Mouse (Mus musculus): ENCODE measurements around the gene Cacnb4. TPM values are rescaled to one million over a fixed set of nuclear protein-coding genes. Genes with fewer than 3 reads are reported as not detected.

Gene Cacnb4
- 77.3 TPM in 1 of 2 replicates, not detected in the other for polyA plus RNA-seq (2012; ENCODE audit: insufficient read depth, insufficient read length, low replicate concordance, missing spikeins)

DNA sequence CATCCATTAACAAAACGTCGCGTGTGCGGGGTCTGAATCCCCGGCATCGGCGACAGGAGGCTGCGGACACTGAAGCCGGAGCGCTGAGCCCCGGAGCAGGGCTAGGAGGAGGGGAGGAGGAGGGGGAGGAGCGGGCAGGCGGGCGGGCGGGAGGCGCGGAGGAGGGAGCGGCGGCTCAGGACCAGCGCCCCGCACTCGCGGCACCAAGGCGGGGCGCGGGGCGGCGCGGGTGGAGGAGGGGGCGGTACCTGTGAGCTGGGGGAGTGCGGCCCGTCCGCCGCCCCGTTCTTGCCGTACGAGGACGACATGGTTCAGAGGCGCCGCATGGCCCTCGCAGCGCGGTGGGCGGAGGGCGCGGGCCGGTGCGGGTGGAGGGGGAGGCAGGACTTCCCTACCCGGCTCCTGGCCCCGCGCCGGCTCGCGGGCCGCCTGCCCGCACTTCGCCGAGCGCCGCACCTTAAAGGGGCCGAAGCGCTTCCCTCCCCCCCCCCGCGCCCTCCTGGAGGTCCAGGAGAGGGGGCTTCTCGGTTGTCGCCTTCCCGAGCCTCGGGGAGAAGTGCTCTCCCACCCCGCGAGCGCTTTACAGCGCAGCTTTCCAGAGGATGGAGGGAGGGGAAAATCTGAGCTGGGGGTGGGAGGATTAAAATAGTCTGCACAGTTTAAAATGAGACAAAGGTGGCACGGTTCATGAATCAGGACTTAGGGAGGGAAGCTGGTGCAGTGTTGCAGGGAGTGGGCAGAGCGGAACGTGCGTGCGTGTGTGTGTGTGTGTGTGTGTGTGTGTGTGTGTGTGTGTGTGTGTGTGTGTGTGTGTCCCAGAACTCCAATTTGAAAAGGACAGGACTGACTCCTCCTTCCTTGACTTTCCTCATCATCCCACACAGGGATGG, at the start of gene Cacnb4:
Cacnb4 (minus strand) TSS at position 809 of the 890 bp plus-strand sequence.
- peaks cover 5% of the 10 kb centered on the region for H3K4me1 ChIP-seq (ENCODE audit: control insufficient read depth, insufficient read depth, low read length)
- peak within 1 kb of the TSS; percentile 94 for H3K4me3 ChIP-seq (ENCODE audit: insufficient read depth, low read depth, low read length)
- peak; percentile 11 for TF ChIP-seq POLR2A (IDR thresholded peaks at IDR 0.05; ENCODE audit: insufficient read depth, low read depth, low read length)
- TF ChIP-seq CTCF (IDR thresholded peaks at IDR 0.05; ENCODE audit: insufficient read depth, low read depth, low read length): no peak
- peak within 1 kb of the TSS; percentile 89 for H3K27ac ChIP-seq (ENCODE audit: insufficient read depth, low read depth, low read length)
- WGBS: under 1% methylated on average over 58 of the region's 77 CpGs

DNA sequence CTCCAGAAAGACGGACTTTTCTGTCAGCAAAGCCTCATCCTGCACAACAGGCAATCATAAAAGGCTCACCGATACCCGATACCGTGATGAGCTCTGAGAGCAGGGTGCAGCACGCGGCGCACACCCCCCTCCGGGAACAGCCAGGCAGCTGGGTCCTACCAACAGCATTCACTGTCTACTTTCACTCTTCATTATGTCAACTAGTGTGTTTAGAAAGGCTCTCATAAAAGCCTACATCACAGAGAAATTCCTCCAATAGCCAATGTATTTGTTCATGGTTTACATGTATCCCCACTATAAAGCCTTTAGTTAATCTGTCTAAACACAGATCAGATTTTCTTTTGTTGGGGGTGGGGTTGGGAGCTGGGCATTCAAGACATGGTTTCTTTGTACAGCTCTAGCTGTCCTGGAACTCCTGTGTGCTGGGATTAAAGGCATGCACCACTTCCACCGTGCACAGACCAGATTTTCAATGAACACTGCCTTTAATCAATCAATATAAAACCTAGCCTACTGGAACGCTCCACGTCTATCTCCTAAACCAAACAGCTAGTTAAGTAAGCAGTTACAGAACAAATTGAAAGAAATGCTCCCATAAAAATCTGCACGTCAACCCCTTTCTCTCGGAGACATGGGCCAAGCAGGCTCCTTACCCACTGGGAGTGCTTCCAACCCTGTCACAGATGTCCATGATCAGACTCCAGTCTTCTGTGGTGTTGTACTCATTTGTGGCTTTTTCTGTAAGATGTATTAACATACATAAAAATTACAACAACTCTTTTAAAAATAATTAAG, 43.8 kb upstream of the Cacnb4 start:
- Histone ChIP-seq H3K4me3 (ENCODE audit: insufficient read depth, low read depth, low read length) (no peak overlapping the region), H3K27ac (ENCODE audit: insufficient read depth, low read depth, low read length) (no peak overlapping the region), H3K4me1 (ENCODE audit: control insufficient read depth, insufficient read depth, low read length) (peaks cover 2% of the 10 kb centered on the region; the same call in 1 of the 2 replicates)
- TF ChIP-seq POLR2A (IDR thresholded peaks at IDR 0.05; ENCODE audit: insufficient read depth, low read depth, low read length): no peak
- no peak for TF ChIP-seq CTCF (IDR thresholded peaks at IDR 0.05; ENCODE audit: insufficient read depth, low read depth, low read length)
- 52% methylated on average over 13 of the region's 13 CpGs for WGBS

DNA sequence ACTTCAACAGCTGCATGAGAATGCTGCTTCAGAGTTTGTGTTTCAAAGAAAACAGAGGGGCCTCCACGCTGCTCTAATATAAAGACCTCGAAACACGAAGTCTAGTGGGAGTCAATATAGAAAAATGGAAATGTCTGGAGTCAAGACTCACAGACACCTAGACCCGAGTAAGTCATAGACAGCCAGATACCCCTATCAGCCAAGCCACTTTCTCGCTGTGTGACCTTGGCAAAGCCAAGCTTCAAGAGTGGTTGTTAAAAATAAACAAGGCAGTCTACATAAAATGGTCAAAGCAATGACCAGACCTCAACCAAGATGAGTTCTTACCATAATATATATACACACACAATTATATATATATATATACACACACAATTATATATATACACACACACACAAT, 40.4 kb upstream of the Cacnb4 start:
- TF ChIP-seq CTCF (IDR thresholded peaks at IDR 0.05; ENCODE audit: insufficient read depth, low read depth, low read length): no peak
- TF ChIP-seq POLR2A (IDR thresholded peaks at IDR 0.05; ENCODE audit: insufficient read depth, low read depth, low read length): no peak
- H3K4me3 ChIP-seq (ENCODE audit: insufficient read depth, low read depth, low read length): no peak overlapping the region
- H3K27ac ChIP-seq (ENCODE audit: insufficient read depth, low read depth, low read length): no peak overlapping the region
- WGBS: 93% methylated on average over 5 of the region's 5 CpGs
- H3K4me1 ChIP-seq (ENCODE audit: control insufficient read depth, insufficient read depth, low read length): peaks cover 2% of the 10 kb centered on the region; the same call in 1 of the 2 replicates

DNA sequence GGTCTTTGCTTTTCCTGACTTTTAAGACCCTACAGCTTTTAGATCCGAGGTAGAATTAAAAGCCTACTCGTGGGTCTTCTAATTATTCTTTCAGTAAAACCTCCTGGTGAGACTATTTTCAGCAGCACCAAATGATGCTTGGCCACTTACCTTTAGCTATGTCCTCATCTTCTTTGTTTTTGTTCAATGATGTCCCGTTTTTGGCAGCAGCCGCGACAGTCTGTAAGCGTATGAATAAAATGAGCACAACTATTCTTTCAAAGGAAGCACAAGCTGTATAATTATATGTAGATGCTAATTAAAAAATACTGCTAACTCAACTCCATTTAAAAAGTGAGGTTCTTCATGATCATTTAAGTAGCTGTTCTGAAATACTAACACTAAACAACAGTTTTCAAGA, 38.9 kb upstream of the Cacnb4 start:
- Histone ChIP-seq H3K4me3 (ENCODE audit: insufficient read depth, low read depth, low read length) (no peak overlapping the region), H3K4me1 (ENCODE audit: control insufficient read depth, insufficient read depth, low read length) (peaks cover 2% of the 10 kb centered on the region; the same call in 1 of the 2 replicates), H3K27ac (ENCODE audit: insufficient read depth, low read depth, low read length) (no peak overlapping the region)
- 40% methylated on average over 6 of the region's 6 CpGs for WGBS
- no peak for TF ChIP-seq CTCF (IDR thresholded peaks at IDR 0.05; ENCODE audit: insufficient read depth, low read depth, low read length)
- no peak for TF ChIP-seq POLR2A (IDR thresholded peaks at IDR 0.05; ENCODE audit: insufficient read depth, low read depth, low read length)

DNA sequence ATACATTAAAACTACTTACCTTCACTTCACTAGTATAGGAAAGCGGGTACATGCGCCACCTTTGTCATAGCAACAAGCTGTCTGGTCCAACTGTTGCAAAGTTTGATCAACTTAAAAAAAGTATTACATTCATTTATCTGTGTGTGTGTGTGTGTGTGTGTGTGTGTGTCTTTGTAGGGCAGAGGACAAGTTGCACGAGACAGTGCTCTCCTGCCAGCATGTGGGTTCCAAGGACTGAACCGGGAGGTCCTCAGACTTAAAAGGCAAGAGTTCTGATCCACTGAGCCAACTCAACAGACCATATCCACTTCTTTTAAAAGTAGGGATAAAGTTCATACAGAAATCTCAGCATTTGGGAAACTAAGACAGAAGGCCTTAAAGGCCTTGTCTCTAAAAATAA, 37.5 kb upstream of the Cacnb4 start:
- H3K27ac ChIP-seq (ENCODE audit: insufficient read depth, low read depth, low read length): no peak overlapping the region
- H3K4me3 ChIP-seq (ENCODE audit: insufficient read depth, low read depth, low read length): no peak overlapping the region
- TF ChIP-seq CTCF (IDR thresholded peaks at IDR 0.05; ENCODE audit: insufficient read depth, low read depth, low read length) (no peak), POLR2A (IDR thresholded peaks at IDR 0.05; ENCODE audit: insufficient read depth, low read depth, low read length) (no peak)
- no peaks in the 10 kb centered on the region for H3K4me1 ChIP-seq (ENCODE audit: control insufficient read depth, insufficient read depth, low read length)
- 97% methylated on average over 4 of the region's 4 CpGs for WGBS

DNA sequence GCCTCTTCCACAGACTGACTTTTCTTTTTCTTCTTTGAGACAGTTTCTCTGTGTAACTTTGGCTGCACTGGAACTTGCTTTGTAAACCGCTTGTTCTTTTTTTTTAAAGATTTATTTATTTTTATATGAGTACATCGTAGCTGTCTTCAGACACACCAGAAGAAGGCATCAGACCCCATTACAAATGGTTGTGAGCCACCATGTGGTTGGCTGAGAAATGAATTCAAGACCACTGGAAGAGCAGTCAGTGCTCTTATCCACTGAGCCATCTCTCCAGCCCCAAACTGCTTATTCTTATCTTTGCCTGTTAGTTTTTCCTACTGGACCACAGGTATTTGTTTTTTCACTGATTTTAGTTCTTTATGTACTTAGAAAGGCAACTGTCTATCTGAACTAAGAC, 34.2 kb upstream of the Cacnb4 start:
- H3K4me3 ChIP-seq (ENCODE audit: insufficient read depth, low read depth, low read length): no peak overlapping the region
- no peak overlapping the region for H3K27ac ChIP-seq (ENCODE audit: insufficient read depth, low read depth, low read length)
- H3K4me1 ChIP-seq (ENCODE audit: control insufficient read depth, insufficient read depth, low read length): no peaks in the 10 kb centered on the region
- 32% methylated on average over 2 of the region's 2 CpGs for WGBS
- no peak for TF ChIP-seq CTCF (IDR thresholded peaks at IDR 0.05; ENCODE audit: insufficient read depth, low read depth, low read length)
- no peak for TF ChIP-seq POLR2A (IDR thresholded peaks at IDR 0.05; ENCODE audit: insufficient read depth, low read depth, low read length)

DNA sequence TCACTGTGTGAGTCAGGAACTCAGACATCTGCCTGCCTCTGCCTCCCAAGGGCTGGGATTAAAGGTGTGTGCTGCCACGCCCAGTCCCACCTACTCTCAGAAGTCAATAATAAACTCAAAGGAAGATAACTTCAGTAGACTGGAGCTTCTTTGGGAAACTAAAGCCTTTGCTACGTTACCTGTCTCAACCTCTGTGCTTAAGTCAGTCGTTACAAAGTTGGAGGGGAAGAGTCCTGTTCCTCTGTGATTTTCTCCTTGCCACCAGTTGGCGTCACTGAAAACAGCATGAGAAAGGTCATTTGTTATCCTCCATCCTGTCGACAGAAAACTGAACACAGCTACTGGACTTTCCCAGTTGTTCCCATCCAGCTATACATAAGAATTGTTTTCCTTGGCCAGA, 32.8 kb upstream of the Cacnb4 start:
- Histone ChIP-seq H3K4me3 (ENCODE audit: insufficient read depth, low read depth, low read length) (no peak overlapping the region), H3K4me1 (ENCODE audit: control insufficient read depth, insufficient read depth, low read length) (no peaks in the 10 kb centered on the region), H3K27ac (ENCODE audit: insufficient read depth, low read depth, low read length) (no peak overlapping the region)
- TF ChIP-seq POLR2A (IDR thresholded peaks at IDR 0.05; ENCODE audit: insufficient read depth, low read depth, low read length) (no peak), CTCF (IDR thresholded peaks at IDR 0.05; ENCODE audit: insufficient read depth, low read depth, low read length) (no peak)
- 95% methylated on average over 5 of the region's 5 CpGs for WGBS

DNA sequence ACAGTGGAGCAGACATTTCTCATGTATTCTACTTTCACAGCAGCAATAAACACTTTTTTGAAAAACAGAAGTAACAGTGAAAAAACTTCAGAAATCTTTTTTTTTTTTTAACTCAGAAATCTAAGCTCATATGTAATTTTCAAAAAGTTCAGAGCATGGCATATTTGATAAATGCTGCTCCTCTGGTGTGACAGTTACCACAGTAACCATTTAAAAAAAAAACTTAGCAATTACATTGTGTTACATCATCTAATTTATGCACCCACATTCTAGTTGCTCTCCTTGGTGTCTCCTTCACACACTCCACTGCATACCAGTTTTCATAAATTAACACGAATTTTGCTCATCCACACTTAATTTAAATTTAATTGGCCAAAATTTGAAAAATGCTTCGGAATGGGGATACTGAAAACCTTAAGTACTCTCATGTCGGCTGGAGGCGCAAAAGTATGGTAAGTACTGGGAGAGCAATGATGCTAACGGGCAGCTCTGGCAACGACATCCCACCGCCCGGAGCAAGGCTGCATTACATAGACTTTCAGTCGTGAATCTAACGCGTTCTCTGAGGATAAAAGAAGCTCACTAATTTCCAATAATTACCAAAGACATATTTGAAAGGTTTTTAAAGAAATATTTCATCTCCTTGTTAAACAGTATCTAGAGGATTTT, 24.9 kb upstream of the Cacnb4 start:
- TF ChIP-seq POLR2A (IDR thresholded peaks at IDR 0.05; ENCODE audit: insufficient read depth, low read depth, low read length) (no peak), CTCF (IDR thresholded peaks at IDR 0.05; ENCODE audit: insufficient read depth, low read depth, low read length) (no peak)
- H3K4me1 ChIP-seq (ENCODE audit: control insufficient read depth, insufficient read depth, low read length): no peaks in the 10 kb centered on the region
- H3K4me3 ChIP-seq (ENCODE audit: insufficient read depth, low read depth, low read length): no peak overlapping the region
- 72% methylated on average over 11 of the region's 11 CpGs for WGBS
- H3K27ac ChIP-seq (ENCODE audit: insufficient read depth, low read depth, low read length): no peak overlapping the region

All from olfactory bulb, adult 2 months (tissue).